Mouse (Mus musculus): ENCODE results near the gene Dis3l.

DNA sequence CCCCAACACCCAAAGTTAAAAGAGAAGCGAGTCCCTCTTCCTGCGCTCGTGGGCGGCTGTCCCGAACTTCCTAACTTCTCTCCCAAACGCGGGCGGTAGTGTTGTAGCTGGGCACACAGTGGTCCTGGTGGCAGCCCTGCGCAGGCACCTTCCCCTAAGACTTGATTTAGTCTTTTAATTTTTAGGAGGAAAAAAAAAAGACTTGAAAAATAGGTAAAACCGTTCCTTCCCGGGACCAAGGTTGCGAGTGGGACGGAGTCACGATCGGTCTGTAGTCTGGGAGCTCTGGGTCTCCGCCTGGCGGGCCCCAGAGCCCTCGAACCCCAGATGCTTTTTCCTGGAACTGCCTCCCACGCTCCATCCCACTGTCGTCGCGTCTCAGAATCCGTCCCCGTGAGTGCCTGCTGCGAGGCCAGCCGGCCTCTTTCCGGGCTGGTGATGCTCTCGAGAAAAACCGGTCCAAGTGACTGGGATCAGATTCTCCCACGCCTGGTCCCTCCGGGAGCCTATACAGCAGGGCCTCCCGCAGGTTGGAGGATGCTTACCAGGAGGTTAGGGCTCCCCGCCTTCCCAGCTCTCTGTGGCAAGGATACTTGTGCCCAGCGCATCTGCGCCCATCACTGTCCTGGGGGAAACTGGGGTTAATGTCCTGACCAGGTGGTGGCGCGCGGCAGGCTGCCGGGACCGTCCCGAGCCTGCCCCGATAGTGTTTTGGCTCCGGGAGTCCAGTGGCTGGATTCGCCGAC, 45.6 kb upstream of the Dis3l start:
- TF ChIP-seq POLR2A (IDR thresholded peaks at IDR 0.05; ENCODE audit: low read depth, low read length) (no peak), CTCF (IDR thresholded peaks at IDR 0.05; ENCODE audit: borderline replicate concordance, insufficient read depth, low read length) (no peak)
